Mouse (Mus musculus) intestine, postnatal 0 days (tissue): ENCODE results near the gene Fuca1. TPM values are rescaled to one million over a fixed set of nuclear protein-coding genes. Genes with fewer than 3 reads are reported as not detected.

Experiments used
- ATAC-seq: fragments of 200-750 bp; cut with Nextera tagmentation; 2 replicates; pipeline ENCODE4 v1.8.0; 2017; ENCODE audit warnings: mild to moderate bottlenecking, moderate TSS enrichment, moderate library complexity
- H3K27ac ChIP-seq: fragments of 300-500 bp; sonication (generic); 2 replicates; pipeline ENCODE4 v1.5.1; 2014; ENCODE audit warnings: mild to moderate bottlenecking, low read depth, low read length, moderate library complexity
- H3K27me3 ChIP-seq: fragments of 300-500 bp; sonication (generic); replicated peaks from 2 replicates; pipeline ENCODE4 v1.6.1; 2014; ENCODE audit warnings: low read length, mixed read lengths; ENCODE audit not compliant: control insufficient read depth, insufficient read depth
- H3K36me3 ChIP-seq: fragments of 300-500 bp; sonication (generic); 2 replicates; pipeline ENCODE4 v1.6.1; 2014; ENCODE audit warnings: mild to moderate bottlenecking, moderate library complexity; ENCODE audit not compliant: control insufficient read depth, insufficient read depth
- H3K4me1 ChIP-seq: fragments of 300-500 bp; sonication (generic); replicated peaks from 2 replicates; pipeline ENCODE4 v1.6.1; 2014; ENCODE audit warnings: antibody characterized with exemption, low read length, mixed read lengths; ENCODE audit not compliant: control insufficient read depth, insufficient read depth
- H3K4me2 ChIP-seq: fragments of 300-500 bp; sonication (generic); replicated peaks from 2 replicates; pipeline ENCODE4 v1.6.1; 2014; ENCODE audit warnings: low read depth, mild to moderate bottlenecking, moderate library complexity
- H3K4me3 ChIP-seq: fragments of 300-500 bp; sonication (generic); 2 replicates; pipeline ENCODE4 v1.5.1; 2014; ENCODE audit warnings: low read depth, low read length
- H3K9ac ChIP-seq: fragments of 300-500 bp; sonication (generic); 2 replicates; pipeline ENCODE4 v1.6.1; 2014; ENCODE audit warnings: mild to moderate bottlenecking, low read depth, low read length
- H3K9me3 ChIP-seq: fragments of 300-500 bp; sonication (generic); 2 replicates; pipeline ENCODE4 v1.6.1; 2016; ENCODE audit warnings: mixed run types; ENCODE audit not compliant: control insufficient read depth
- CTCF ChIP-seq: sonication (generic); IDR thresholded peaks from 2 replicates; pipeline ENCODE4 v1.5.1; 2016; ENCODE audit warnings: low read depth, mild to moderate bottlenecking, control low read depth, antibody characterized with exemption, moderate library complexity
- WGBS: fragments of 180-500 bp; shearing (Covaris S2); extraction: QIAGEN DNeasy Blood & Tissue Kit; methylation state at CpG from one replicate; pipeline ENCODE4 v1.1.7; 2014; 5-methylcytosine and 5-hydroxymethylcytosine counted together
- polyA plus RNA-seq: library from polyadenylated mRNA; unstranded; fragments of >200 nt; fragmentation: Nextera tagmentation; extraction: Ambion mirVana; gene quantifications from 2 replicates; pipeline ENCODE4 v1.2.1, GENCODE M21; 2015

Fuca1 gene
- polyA plus RNA-seq, 1 experiment from 2014 or later = 717 TPM

GRCm38 (mm10) chr4:135875546-135875945 lies 45.0 kb upstream of the Fuca1 start:
- H3K9ac ChIP-seq = no peak overlapping the region
- no peak; the same call in 1 of the 2 replicates for TF ChIP-seq CTCF
- no peak overlapping the region for H3K4me3 ChIP-seq
- H3K4me1 ChIP-seq = peaks cover 11% of the 10 kb centered on the region
- H3K27me3 ChIP-seq = no peaks in the 10 kb centered on the region
- H3K9me3 ChIP-seq = no peaks in the 10 kb centered on the region
- H3K27ac ChIP-seq = peak overlapping the region; percentile 76
- 42% methylated on average over 7 of the region's 7 CpGs for WGBS
- H3K4me2 ChIP-seq = 0 out of 2 replicates have a peak overlapping the region, but pooled peaks have one; percentile 58
- H3K36me3 ChIP-seq = peaks cover 11% of the 10 kb centered on the region
- ATAC-seq = no peak

GRCm38 (mm10) chr4:135875991-135876582 lies 44.4 kb upstream of the Fuca1 start:
- H3K9ac ChIP-seq = no peak overlapping the region; the same call in 1 of the 2 replicates
- peak overlapping the region; percentile 76 for H3K27ac ChIP-seq
- H3K36me3 ChIP-seq = peaks cover 10% of the 10 kb centered on the region
- WGBS = 4% methylated on average over 9 of the region's 9 CpGs
- TF ChIP-seq CTCF = no peak
- H3K27me3 ChIP-seq = no peaks in the 10 kb centered on the region
- peak overlapping the region; percentile 21 for H3K4me3 ChIP-seq
- H3K4me1 ChIP-seq = peaks cover 10% of the 10 kb centered on the region
- no peak for ATAC-seq
- peak overlapping the region; percentile 58 for H3K4me2 ChIP-seq
- no peaks in the 10 kb centered on the region for H3K9me3 ChIP-seq

- Histone ChIP-seq H3K36me3 (peaks cover 6% of the 10 kb centered on the region), H3K4me3 (peak overlapping the region; percentile 21), H3K9ac (no peak overlapping the region; the same call in 1 of the 2 replicates), H3K4me2 (peak overlapping the region; percentile 58), H3K27me3 (no peaks in the 10 kb centered on the region), H3K4me1 (peaks cover 10% of the 10 kb centered on the region), H3K27ac (peak overlapping the region; percentile 76), H3K9me3 (no peaks in the 10 kb centered on the region)
- no peak for ATAC-seq
- no peak for TF ChIP-seq CTCF
- under 1% methylated on average over 16 of the region's 16 CpGs for WGBS
Observed at GRCm38 (mm10) chr4:135876583-135877020, 43.9 kb upstream of the Fuca1 start.

- Histone ChIP-seq H3K4me1 (peaks cover 10% of the 10 kb centered on the region), H3K4me2 (no peak overlapping the region), H3K27ac (no peak overlapping the region), H3K27me3 (no peaks in the 10 kb centered on the region), H3K9me3 (no peaks in the 10 kb centered on the region), H3K9ac (no peak overlapping the region), H3K36me3 (no peaks in the 10 kb centered on the region), H3K4me3 (no peak overlapping the region)
- 57% methylated on average over 2 of the region's 2 CpGs for WGBS
- TF ChIP-seq CTCF = peak; percentile 64
- ATAC-seq = no peak
Observed at GRCm38 (mm10) chr4:135877742-135878141, 42.8 kb upstream of the Fuca1 start.

- no peak for TF ChIP-seq CTCF
- Histone ChIP-seq H3K9me3 (no peaks in the 10 kb centered on the region), H3K9ac (no peak overlapping the region), H3K36me3 (no peaks in the 10 kb centered on the region), H3K4me3 (no peak overlapping the region), H3K4me2 (no peak overlapping the region), H3K27me3 (no peaks in the 10 kb centered on the region), H3K4me1 (peaks cover 10% of the 10 kb centered on the region), H3K27ac (no peak overlapping the region)
- 65% methylated on average over 6 of the region's 6 CpGs for WGBS
- no peak for ATAC-seq
Observed at GRCm38 (mm10) chr4:135879021-135879420, 41.5 kb upstream of the Fuca1 start.

- ATAC-seq = no peak
- H3K9ac ChIP-seq = no peak overlapping the region
- no peaks in the 10 kb centered on the region for H3K36me3 ChIP-seq
- no peaks in the 10 kb centered on the region for H3K9me3 ChIP-seq
- WGBS = 97% methylated on average over 6 of the region's 6 CpGs
- H3K4me2 ChIP-seq = no peak overlapping the region
- H3K27ac ChIP-seq = no peak overlapping the region
- peaks cover 3% of the 10 kb centered on the region; the same call in 1 of the 2 replicates for H3K4me1 ChIP-seq
- no peak overlapping the region for H3K4me3 ChIP-seq
- no peak for TF ChIP-seq CTCF
- H3K27me3 ChIP-seq = no peaks in the 10 kb centered on the region
Observed at GRCm38 (mm10) chr4:135880018-135880417, 40.5 kb upstream of the Fuca1 start.
